Mouse (Mus musculus) right cerebral cortex, postnatal 36 days (tissue): Measurements from ENCODE around the gene Mindy4.
A peak's percentile ranks its signal among the peaks of the same experiment; 100 is the strongest.

Source experiments
- DNase-seq, 2 experiments: peaks; one replicate each; pipeline ENCODE4 v3.0.0; 2022; ENCODE audit warnings: low spot score in 2 of 2, mixed read lengths in 1 of 2

The Mindy4 gene

DNA sequence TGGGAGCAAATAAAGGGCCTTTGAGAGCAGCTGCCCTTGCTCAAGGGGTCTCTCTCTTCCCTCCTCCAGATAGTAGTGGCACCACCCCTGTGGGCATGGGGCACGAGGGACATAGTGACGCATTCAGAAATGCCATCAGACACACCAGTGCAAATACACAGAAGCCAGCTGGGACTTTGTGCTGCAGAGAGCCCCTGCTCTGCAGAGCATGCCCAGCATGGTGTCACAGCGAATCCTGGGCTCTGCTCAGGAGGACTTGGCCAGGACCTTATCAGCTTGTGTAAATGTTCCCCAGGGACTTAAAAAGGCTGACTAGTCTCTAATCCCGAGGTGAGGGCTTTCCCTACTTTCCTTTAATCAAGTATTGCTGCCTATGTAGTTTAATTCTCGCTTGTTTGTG is 138.5 kb downstream of the Mindy4 start:
- no peak for DNase-seq

GRCm38 (mm10) chr6:55342328-55342727 is 139.1 kb downstream of the Mindy4 start:
- no peak for DNase-seq

GRCm38 (mm10) chr6:55343446-55343845 is 140.3 kb downstream of the Mindy4 start:
- no peak for DNase-seq

DNA sequence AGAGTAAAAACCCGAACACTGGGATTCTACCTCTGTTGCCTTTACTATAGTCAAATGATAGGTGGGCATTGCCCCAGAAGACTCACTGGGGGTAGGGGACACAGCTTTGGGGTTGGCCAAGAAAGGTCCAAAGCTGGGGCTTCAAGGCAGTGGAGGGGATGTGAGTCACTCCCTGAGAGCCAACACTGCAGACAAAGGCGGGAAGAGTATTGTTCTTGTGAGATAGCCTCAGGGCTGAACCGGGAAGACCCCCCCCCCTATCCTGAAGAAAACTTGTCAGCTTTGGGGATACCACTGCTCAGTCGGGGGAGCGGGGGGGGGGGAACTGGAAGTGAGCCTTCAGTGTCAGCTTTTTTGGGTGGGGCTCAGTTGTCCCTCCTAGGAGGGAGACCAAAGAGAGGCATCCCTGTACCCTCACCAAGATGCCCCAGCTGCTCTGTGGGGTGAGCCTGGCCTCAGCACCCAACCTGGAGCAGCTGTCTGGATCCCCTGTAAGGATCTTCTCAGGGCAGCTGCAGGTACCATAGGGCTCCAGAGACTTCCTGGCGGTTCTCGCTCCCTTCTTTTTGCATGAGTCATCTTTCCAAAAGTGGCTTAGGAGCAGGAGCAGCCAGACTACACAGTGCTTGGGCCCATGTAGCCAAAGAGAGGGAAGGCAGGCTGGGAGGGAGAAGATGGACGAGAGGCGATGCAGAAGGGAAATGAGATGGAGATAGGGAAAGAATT is 141.3 kb downstream of the Mindy4 start:
- peak in 1 of 2 experiments; percentile 10 for DNase-seq

DNA sequence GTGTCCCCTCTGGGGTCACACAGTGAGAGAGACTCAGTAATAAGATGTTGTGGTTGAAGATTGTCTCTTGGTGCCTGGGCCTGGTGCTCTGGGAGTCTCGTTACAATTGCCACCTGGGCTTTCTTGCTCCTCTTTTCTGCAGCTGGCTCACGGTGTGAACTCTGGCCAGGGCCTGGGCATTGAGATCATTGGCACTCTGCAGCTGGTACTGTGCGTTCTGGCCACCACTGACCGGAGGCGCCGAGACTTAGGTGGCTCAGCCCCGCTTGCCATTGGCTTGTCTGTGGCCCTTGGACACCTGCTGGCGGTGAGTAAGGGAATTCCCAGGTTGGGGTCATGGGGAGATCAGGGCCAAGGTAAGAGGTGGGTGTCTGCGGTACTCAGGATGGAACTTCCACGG is 142.1 kb downstream of the Mindy4 start:
- no peak for DNase-seq

DNA sequence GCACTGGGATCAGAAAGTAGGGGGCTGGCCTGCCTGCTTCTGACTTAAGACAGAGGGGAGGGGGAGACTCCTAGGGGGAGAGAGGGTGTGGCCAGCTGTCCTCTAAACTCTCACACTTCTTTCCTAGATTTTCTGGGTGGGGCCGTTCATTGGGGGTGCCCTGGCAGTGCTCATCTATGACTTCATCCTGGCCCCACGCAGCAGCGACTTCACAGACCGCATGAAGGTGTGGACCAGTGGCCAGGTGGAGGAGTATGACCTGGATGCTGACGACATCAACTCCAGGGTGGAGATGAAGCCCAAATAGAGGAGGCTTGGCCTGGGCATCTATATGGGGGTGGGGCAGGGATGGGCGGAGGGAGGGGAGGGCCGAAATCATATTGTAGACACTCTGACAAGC is 143.3 kb downstream of the Mindy4 start:
- DNase-seq, result no peak

- DNase-seq, result no peak
Measured at GRCm38 (mm10) chr6:55347711-55348571, 144.8 kb downstream of the Mindy4 start.

DNA sequence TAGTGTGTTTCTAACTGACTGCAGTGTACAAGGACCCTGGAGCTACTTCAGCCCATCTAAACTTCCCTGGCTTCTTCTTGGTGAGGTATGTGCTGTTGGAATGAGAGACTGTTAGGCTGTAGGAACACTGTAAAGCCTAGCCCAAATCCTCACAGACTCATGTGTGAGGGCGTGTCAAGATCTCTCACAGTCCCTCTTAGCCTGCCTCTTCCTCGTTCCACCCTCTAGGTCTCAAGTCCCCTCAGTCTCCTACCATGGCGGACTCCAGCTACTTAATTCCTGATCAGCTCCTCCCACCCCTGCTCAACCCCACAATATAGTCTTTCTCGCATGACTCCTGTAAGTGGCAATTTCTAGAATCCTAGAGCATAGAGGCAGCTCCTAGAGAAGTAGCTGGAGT is 146.0 kb downstream of the Mindy4 start:
- no peak for DNase-seq

GRCm38 (mm10) chr6:55350383-55350952 is 147.3 kb downstream of the Mindy4 start:
- DNase-seq, result no peak

- DNase-seq, result no peak
Measured at GRCm38 (mm10) chr6:55351712-55352111, 148.5 kb downstream of the Mindy4 start.

DNA sequence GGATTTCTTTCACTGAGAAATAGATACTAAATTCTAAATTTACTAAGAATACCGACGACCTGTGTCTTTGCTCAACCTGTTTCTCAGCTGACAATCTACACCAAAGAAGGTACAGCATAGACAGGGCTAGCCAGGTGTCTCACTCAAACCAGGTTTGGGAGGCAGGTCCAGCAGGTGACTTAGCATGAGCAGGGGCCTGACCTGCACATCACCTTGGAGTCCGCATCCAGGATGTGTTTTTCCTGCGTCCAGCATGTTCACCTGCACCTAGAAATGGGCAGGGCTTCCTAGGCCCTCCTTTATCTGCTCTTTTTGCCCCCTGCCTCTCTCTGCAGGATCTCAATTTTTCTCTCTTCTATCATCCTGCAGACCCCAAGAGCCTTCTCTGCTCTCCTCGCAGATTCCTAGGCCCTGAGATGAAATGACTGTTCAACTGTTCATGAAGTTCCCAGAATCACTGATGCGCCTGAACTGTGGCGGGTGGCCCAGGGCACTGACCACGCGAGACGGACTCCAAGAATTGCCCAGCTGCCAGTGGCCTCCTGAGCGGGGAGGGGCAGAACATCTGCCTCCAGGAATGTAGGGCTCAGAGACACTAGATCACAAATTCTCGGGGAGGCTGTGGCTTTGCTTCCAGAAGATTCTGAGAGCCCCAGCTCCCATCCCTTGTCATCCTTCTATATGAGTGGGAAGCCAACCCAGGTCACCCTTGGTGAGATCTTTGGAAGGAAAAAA is 150.7 kb downstream of the Mindy4 start:
- no peak for DNase-seq

GRCm38 (mm10) chr6:55354456-55355117 is 151.4 kb downstream of the Mindy4 start:
- no peak for DNase-seq

GRCm38 (mm10) chr6:55355575-55355974 is 152.4 kb downstream of the Mindy4 start:
- no peak for DNase-seq

- DNase-seq, result no peak
Measured at GRCm38 (mm10) chr6:55356017-55356703, 153.0 kb downstream of the Mindy4 start.

GRCm38 (mm10) chr6:55356976-55357635 is 153.9 kb downstream of the Mindy4 start:
- no peak for DNase-seq

GRCm38 (mm10) chr6:55357636-55358031 is 154.5 kb downstream of the Mindy4 start:
- no peak for DNase-seq

DNA sequence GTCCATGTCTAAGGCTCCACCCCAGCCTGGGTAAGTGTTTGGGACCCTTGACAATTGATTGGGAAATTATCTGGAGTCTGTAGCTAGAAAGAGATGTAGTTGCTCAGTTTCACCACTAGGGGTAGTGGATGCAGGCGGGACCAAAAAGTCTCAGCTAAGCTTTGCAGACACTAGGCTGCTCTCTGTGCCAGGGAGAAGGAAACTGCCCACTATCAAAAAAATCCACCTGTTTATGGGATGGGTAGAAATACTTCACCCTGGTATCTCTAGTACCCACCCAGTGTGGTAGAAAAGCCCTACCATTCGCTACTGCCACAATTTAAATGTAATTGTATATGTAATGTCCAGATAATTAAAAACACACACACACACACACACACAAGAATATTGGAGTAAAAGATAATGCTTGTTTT is 155.6 kb downstream of the Mindy4 start:
- DNase-seq, result no peak

DNA sequence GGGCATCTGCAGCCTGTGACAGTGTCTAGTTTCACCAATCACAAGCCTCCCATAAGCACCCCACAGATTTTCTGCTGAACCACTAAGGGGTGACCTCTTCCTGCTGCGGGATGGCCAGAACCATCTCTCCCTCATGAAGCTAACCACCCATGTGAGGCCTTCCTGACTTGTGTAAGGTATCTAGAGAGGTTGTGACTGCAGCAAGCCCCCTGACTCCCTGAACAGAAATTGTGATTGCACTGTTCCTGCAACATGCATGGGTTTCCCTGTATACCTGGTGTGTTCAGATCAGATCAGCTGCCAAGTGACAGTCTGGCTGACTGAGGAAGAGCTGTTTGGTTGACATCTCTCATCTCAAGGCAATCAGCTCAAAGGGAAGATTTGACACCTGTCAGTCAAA is 159.5 kb downstream of the Mindy4 start:
- no peak for DNase-seq

DNA sequence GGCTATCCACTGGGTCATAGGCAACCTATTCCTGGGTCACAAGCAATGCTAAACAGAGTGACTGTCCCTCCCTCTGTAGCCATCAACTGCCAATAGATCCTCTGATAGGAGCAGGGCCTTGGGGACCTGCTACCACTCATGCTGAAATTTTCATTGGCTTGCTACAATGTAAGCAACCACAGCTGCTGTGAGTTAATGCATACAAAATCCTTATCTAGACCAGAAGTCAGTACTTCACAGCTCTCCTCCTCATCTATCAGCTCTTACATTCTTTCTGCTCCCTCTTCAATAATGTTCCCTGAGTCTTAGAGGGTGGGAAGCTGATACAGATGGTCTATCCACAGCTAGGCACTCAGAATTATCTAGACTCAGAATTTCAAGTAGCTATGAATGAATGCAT is 163.9 kb downstream of the Mindy4 start:
- DNase-seq, result no peak
